Mouse (Mus musculus): Measurements from ENCODE around the gene Gm9040. TPM values are rescaled to one million over a fixed set of nuclear protein-coding genes. Genes with fewer than 3 reads are reported as not detected.
"Not testable (repeated sequence)": the region's sequence is repeated elsewhere in the genome, so short reads cannot be mapped to it uniquely, and the experiment has no call there.

The Gm9040 gene
- not detected for total RNA-seq (2021)
- long read RNA-seq, experiment 1: 0 reads
- long read RNA-seq, experiment 2: 0 reads

GRCm38 (mm10) chr10:118326869-118327268, at the start of gene Gm9040:
Gm9040 (minus strand) TSS chr10:118326969.
- DNase-seq: not testable (repeated sequence)

- peak; percentile 85 for DNase-seq
Observed at GRCm38 (mm10) chr10:118370443-118370842, 43.7 kb upstream of the Gm9040 start.

- no peak for DNase-seq
Observed at GRCm38 (mm10) chr10:118369518-118369917, 42.7 kb upstream of the Gm9040 start.

- not testable (repeated sequence) for DNase-seq
Observed at GRCm38 (mm10) chr10:118354005-118354404, 27.2 kb upstream of the Gm9040 start, which contains the start of gene Gm9049. Gm9049 (minus strand) TSS chr10:118354105.

- DNase-seq: not testable (repeated sequence)
Observed at GRCm38 (mm10) chr10:118348579-118348978, 21.8 kb upstream of the Gm9040 start, which contains the start of gene Gm9048. Gm9048 (minus strand) TSS chr10:118348679.

- DNase-seq: not testable (repeated sequence)
Observed at GRCm38 (mm10) chr10:118343155-118343554, 16.4 kb upstream of the Gm9040 start, which contains the start of gene Gm9046. Gm9046 (minus strand) TSS chr10:118343255.

- DNase-seq: not testable (repeated sequence)
Observed at GRCm38 (mm10) chr10:118337731-118338130, 11.0 kb upstream of the Gm9040 start, which contains the start of gene Gm9045. Gm9045 (minus strand) TSS chr10:118337831.

- not testable (repeated sequence) for DNase-seq
Observed at GRCm38 (mm10) chr10:118332308-118332707, 5.5 kb upstream of the Gm9040 start, which contains the start of gene Gm9044. Gm9044 (minus strand) TSS chr10:118332408.

- no peak for DNase-seq
Observed at GRCm38 (mm10) chr10:118319024-118319423, 7.7 kb downstream of the Gm9040 start.

GRCm38 (mm10) chr10:118302133-118302532, 24.6 kb downstream of the Gm9040 start:
- DNase-seq: not testable (repeated sequence)

GRCm38 (mm10) chr10:118294938-118295337, 31.8 kb downstream of the Gm9040 start, which contains the start of gene Iltifb:
Iltifb (minus strand) TSS chr10:118295038.
- DNase-seq: no peak

- DNase-seq: not testable (repeated sequence)
Observed at GRCm38 (mm10) chr10:118283016-118283415, 43.8 kb downstream of the Gm9040 start.

- DNase-seq: not testable (repeated sequence)
Observed at GRCm38 (mm10) chr10:118282565-118282964, 44.2 kb downstream of the Gm9040 start.

- not testable (repeated sequence) for DNase-seq
Observed at GRCm38 (mm10) chr10:118278069-118278468, 48.7 kb downstream of the Gm9040 start.

Other genes starting within 250 kb of the Gm9040 start
- 10 to 100 TPM; 15.5 to 17.8 TPM for gene Mdm1, start 185.2 kb downstream of the Gm9040 start, total RNA-seq (2021)
- not detected for gene Il22, start 122.0 kb downstream of the Gm9040 start, total RNA-seq (2021)
- under 1 TPM; 0.58 to 0.72 TPM for gene Gm32717, start 86.2 kb downstream of the Gm9040 start, total RNA-seq (2021)
- under 1 TPM; 0.58 to 0.72 TPM for gene Gm32802, start 68.3 kb downstream of the Gm9040 start, total RNA-seq (2021)
- not detected for gene Iltifb, start 31.9 kb downstream of the Gm9040 start, total RNA-seq (2021)
- not detected for gene Gm9044, start 5.4 kb upstream of the Gm9040 start, total RNA-seq (2021)
- not detected for gene Gm9045, start 10.9 kb upstream of the Gm9040 start, total RNA-seq (2021)
- not detected for gene Gm9046, start 16.3 kb upstream of the Gm9040 start, total RNA-seq (2021)
- not detected for gene Gm9048, start 21.7 kb upstream of the Gm9040 start, total RNA-seq (2021)
- not detected for gene Gm9049, start 27.1 kb upstream of the Gm9040 start, total RNA-seq (2021)
- gene Ifng, start 114.1 kb upstream of the Gm9040 start, total RNA-seq (2021): not detected